Mouse (Mus musculus): ENCODE data around the gene Zscan18. TPM values are rescaled to one million over a fixed set of nuclear protein-coding genes. Genes with fewer than 3 reads are reported as not detected.

The Zscan18 gene
- total RNA-seq, 2 experiments from 2014 or later: 24.8 to 25.0 TPM

- TF ChIP-seq CTCF (conservative IDR thresholded peaks at IDR 0.05): no peak
- no peak for DNase-seq (ENCODE audit: low spot score in 2 of 2)
- Histone ChIP-seq H3K27ac (no peak overlapping the region), H3K4me3 (no peak overlapping the region)
Measured at GRCm38 (mm10) chr7:12787333-12787732, 16.1 kb downstream of the Zscan18 start.

- TF ChIP-seq CTCF (conservative IDR thresholded peaks at IDR 0.05): peak; percentile 46
- H3K27ac ChIP-seq: peak overlapping the region; percentile 82
Measured at GRCm38 (mm10) chr7:12780151-12780830, 23.1 kb downstream of the Zscan18 start.

GRCm38 (mm10) chr7:12779782-12780150 is 23.7 kb downstream of the Zscan18 start:
- Histone ChIP-seq H3K27ac (no peak overlapping the region), H3K4me3 (peak overlapping the region; percentile 79)
- DNase-seq (ENCODE audit: low spot score in 2 of 2): no peak
- TF ChIP-seq CTCF (conservative IDR thresholded peaks at IDR 0.05): no peak

More at GRCm38 (mm10) chr7:12780151-12780830, 23.1 kb downstream of the Zscan18 start:
- DNase-seq (ENCODE audit: low spot score in 2 of 2): peak; percentile 88 to 90
- H3K4me3 ChIP-seq: peak overlapping the region; percentile 79

GRCm38 (mm10) chr7:12779141-12779540 is 24.3 kb downstream of the Zscan18 start:
- Histone ChIP-seq H3K4me3 (no peak overlapping the region), H3K27ac (no peak overlapping the region)
- no peak for TF ChIP-seq CTCF (conservative IDR thresholded peaks at IDR 0.05)
- DNase-seq (ENCODE audit: low spot score in 2 of 2): peak in 1 of 2 experiments; percentile 34

- TF ChIP-seq CTCF (conservative IDR thresholded peaks at IDR 0.05): peak; percentile 20
Measured at GRCm38 (mm10) chr7:12774606-12775005, 28.8 kb downstream of the Zscan18 start.

GRCm38 (mm10) chr7:12774111-12774510 is 29.3 kb downstream of the Zscan18 start:
- no peak for TF ChIP-seq CTCF (conservative IDR thresholded peaks at IDR 0.05)
- no peak for DNase-seq (ENCODE audit: low spot score in 2 of 2)
- no peak overlapping the region for H3K27ac ChIP-seq
- H3K4me3 ChIP-seq: no peak overlapping the region

More at GRCm38 (mm10) chr7:12774606-12775005, 28.8 kb downstream of the Zscan18 start:
- Histone ChIP-seq H3K27ac (no peak overlapping the region), H3K4me3 (no peak overlapping the region)
- DNase-seq (ENCODE audit: low spot score in 2 of 2): peak; percentile 44 to 71

GRCm38 (mm10) chr7:12749431-12750198 is 53.8 kb downstream of the Zscan18 start:
- DNase-seq (ENCODE audit: low spot score in 2 of 2): no peak
- no peak for TF ChIP-seq CTCF (conservative IDR thresholded peaks at IDR 0.05)
- Histone ChIP-seq H3K27ac (no peak overlapping the region), H3K4me3 (no peak overlapping the region)

- TF ChIP-seq CTCF (conservative IDR thresholded peaks at IDR 0.05): no peak
- DNase-seq (ENCODE audit: low spot score in 2 of 2): no peak
- Histone ChIP-seq H3K4me3 (no peak within 1 kb of the TSS), H3K27ac (no peak within 1 kb of the TSS)
Measured at GRCm38 (mm10) chr7:12734904-12735303, 68.5 kb downstream of the Zscan18 start, which contains the start of gene Vmn2r56. Gene Vmn2r56 (minus strand): TSS chr7:12735004.

Other genes starting within 250 kb of the Zscan18 start
- under 1 TPM; 0.02 to 0.05 TPM for gene Vmn2r53, start 194.8 kb downstream of the Zscan18 start, total RNA-seq (2021)
- gene Vmn2r54, start 163.3 kb downstream of the Zscan18 start, total RNA-seq (2021): not detected
- gene Vmn2r55, start 118.6 kb downstream of the Zscan18 start, total RNA-seq (2021): not detected
- gene Vmn2r56, start 68.6 kb downstream of the Zscan18 start, total RNA-seq (2021): under 1 TPM in 1 of 2 experiments, not detected in 1; 0.15 TPM
- 10 to 100 TPM; 23.2 to 23.6 TPM for gene Zfp329, start 15.2 kb upstream of the Zscan18 start, total RNA-seq (2021)
- gene Zfp110, start 31.1 kb upstream of the Zscan18 start, total RNA-seq (2021): 10 to 100 TPM; 14.5 to 15.8 TPM
- gene Zfp128, start 77.5 kb upstream of the Zscan18 start, total RNA-seq (2021): 1 to 10 TPM; 6.7 to 6.8 TPM
- 10 to 100 TPM; 13.9 to 17.7 TPM for gene Zscan22, start 94.2 kb upstream of the Zscan18 start, total RNA-seq (2021)
- gene Rps5, start 118.7 kb upstream of the Zscan18 start, total RNA-seq (2021): 100 to 1,000 TPM; 401 to 427 TPM
- 1 to 10 TPM in 1 of 2 experiments, under 1 TPM in 1; 0.64 to 1.2 TPM for gene Rnf225, start 123.8 kb upstream of the Zscan18 start, total RNA-seq (2021)
- gene Zfp324, start 162.2 kb upstream of the Zscan18 start, total RNA-seq (2021): 10 to 100 TPM; 11.0 to 11.4 TPM
- 10 to 100 TPM in 1 of 2 experiments, 1 to 10 TPM in 1; 8.7 to 11.5 TPM for gene Zfp446, start 174.2 kb upstream of the Zscan18 start, total RNA-seq (2021)
- gene Slc27a5, start 194.6 kb upstream of the Zscan18 start, total RNA-seq (2021): under 1 TPM; 0.15 to 0.22 TPM
- gene Trim28, start 195.5 kb upstream of the Zscan18 start, total RNA-seq (2021): 100 to 1,000 TPM; 238 to 253 TPM
- gene Zbtb45, start 206.4 kb upstream of the Zscan18 start, total RNA-seq (2021): 10 to 100 TPM; 32.9 to 34.8 TPM
- 100 to 1,000 TPM; 133 to 141 TPM for gene Chmp2a, start 231.2 kb upstream of the Zscan18 start, total RNA-seq (2021)
- gene Ube2m, start 234.6 kb upstream of the Zscan18 start, total RNA-seq (2021): 100 to 1,000 TPM; 190 to 199 TPM